Mouse (Mus musculus) embryonic facial prominence, embryonic 11.5 days (tissue): ENCODE measurements around the gene Atp1b3. TPM values are rescaled to one million over a fixed set of nuclear protein-coding genes. Genes with fewer than 3 reads are reported as not detected.
A peak's percentile ranks its signal among the peaks of the same experiment; 100 is the strongest.
"Not testable (repeated sequence)": the region's sequence is repeated elsewhere in the genome, so short reads cannot be mapped to it uniquely, and the experiment has no call there.

Source experiments
- ATAC-seq: fragments of 200-750 bp; cut with Nextera tagmentation; replicated peaks from 2 replicates; pipeline ENCODE4 v1.8.0; 2017; ENCODE audit warnings: low read depth; ENCODE audit not compliant: insufficient number of reproducible peaks, low FRiP score, low TSS enrichment
- DNase-seq: peaks from one replicate; pipeline ENCODE4 v3.0.0-alpha.2; 2015; ENCODE audit warnings: low spot score
- H3K27ac ChIP-seq: fragments of 300-500 bp; sonication (generic); replicated peaks from 2 replicates; pipeline ENCODE4 v1.5.1; 2014; ENCODE audit warnings: mild to moderate bottlenecking, low read depth, low read length, control low read depth
- H3K27me3 ChIP-seq: fragments of 300-500 bp; sonication (generic); 2 replicates; pipeline ENCODE4 v1.6.1; 2014; ENCODE audit warnings: mild to moderate bottlenecking, low read length, moderate library complexity, mixed read lengths; ENCODE audit not compliant: control insufficient read depth, insufficient read depth
- H3K36me3 ChIP-seq: fragments of 300-500 bp; sonication (generic); replicated peaks from 2 replicates; pipeline ENCODE4 v1.6.1; 2014; ENCODE audit warnings: low read depth, mild to moderate bottlenecking, low read length, moderate library complexity, mixed read lengths; ENCODE audit not compliant: control insufficient read depth, insufficient read depth
- H3K4me1 ChIP-seq: fragments of 300-500 bp; sonication (generic); 2 replicates; pipeline ENCODE4 v1.6.1; 2014; ENCODE audit warnings: low read length, mixed read lengths; ENCODE audit not compliant: control insufficient read depth, insufficient read depth
- H3K4me2 ChIP-seq: fragments of 300-500 bp; sonication (generic); 2 replicates; pipeline ENCODE4 v1.6.1; 2014; ENCODE audit warnings: low read depth, mild to moderate bottlenecking, control low read depth, low read length, moderate library complexity
- H3K4me3 ChIP-seq: fragments of 300-500 bp; sonication (generic); 2 replicates; pipeline ENCODE4 v1.5.1; 2014; ENCODE audit warnings: low read depth, low read length, control low read depth
- H3K9ac ChIP-seq: fragments of 300-500 bp; sonication (generic); replicated peaks from 2 replicates; pipeline ENCODE4 v1.6.1; 2014; ENCODE audit warnings: mild to moderate bottlenecking, control low read depth, low read length
- H3K9me3 ChIP-seq: fragments of 300-500 bp; sonication (generic); replicated peaks from 2 replicates; pipeline ENCODE4 v1.6.1; 2016; ENCODE audit warnings: mild to moderate bottlenecking, low read length, inconsistent platforms, mixed read lengths; ENCODE audit not compliant: control insufficient read depth
- WGBS: fragments of 180-500 bp; shearing (Covaris S2); extraction: QIAGEN DNeasy Blood & Tissue Kit; methylation state at CpG from one replicate; pipeline ENCODE4 v1.1.7; 2014; 5-methylcytosine and 5-hydroxymethylcytosine counted together
- polyA plus RNA-seq: library from polyadenylated mRNA; unstranded; fragments of >200 nt; fragmentation: Nextera tagmentation; extraction: Ambion mirVana; gene quantifications from 2 replicates; pipeline ENCODE4 v1.2.1, GENCODE M21; 2014

Atp1b3 gene
- polyA plus RNA-seq, 1 experiment from 2014 or later: 171 TPM

DNA sequence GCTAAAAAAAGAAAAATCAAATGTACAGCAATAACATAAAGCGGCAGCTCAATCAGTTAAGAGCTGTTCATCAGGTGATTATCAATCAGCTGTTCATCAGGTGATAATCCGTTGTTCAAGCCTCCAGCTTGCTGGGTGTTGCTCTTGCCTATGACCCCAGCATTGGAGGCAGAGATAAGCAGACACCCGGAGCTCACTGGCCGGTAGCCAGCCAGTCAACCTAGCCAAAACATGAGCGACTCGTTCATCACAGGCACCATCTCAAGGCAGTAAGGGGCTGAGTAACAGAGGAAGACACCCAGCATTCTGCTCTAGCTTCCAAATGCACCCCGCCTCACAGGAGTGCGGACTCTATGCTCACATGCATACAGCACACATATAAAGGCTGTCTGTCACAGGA, 10.4 kb downstream of the Atp1b3 start:
- Histone ChIP-seq H3K9me3 (no peaks in the 10 kb centered on the region), H3K4me2 (no peak overlapping the region), H3K27ac (no peak overlapping the region), H3K36me3 (no peaks in the 10 kb centered on the region), H3K9ac (no peak overlapping the region), H3K27me3 (no peaks in the 10 kb centered on the region), H3K4me1 (no peaks in the 10 kb centered on the region), H3K4me3 (no peak overlapping the region)
- WGBS: 71% methylated on average over 8 of the region's 8 CpGs
- ATAC-seq: no peak
- no peak for DNase-seq

- Histone ChIP-seq H3K4me3 (no peak overlapping the region), H3K27me3 (no peaks in the 10 kb centered on the region), H3K9ac (no peak overlapping the region), H3K4me2 (no peak overlapping the region), H3K4me1 (no peaks in the 10 kb centered on the region), H3K9me3 (no peaks in the 10 kb centered on the region), H3K36me3 (no peaks in the 10 kb centered on the region), H3K27ac (no peak overlapping the region)
- WGBS: 81% methylated on average over 12 of the region's 12 CpGs
- no peak for ATAC-seq
- no peak for DNase-seq
Measured at GRCm38 (mm10) chr9:96353121-96353769, 11.0 kb downstream of the Atp1b3 start.

GRCm38 (mm10) chr9:96351771-96352170, 12.5 kb downstream of the Atp1b3 start:
- H3K4me2 ChIP-seq, H3K4me3 ChIP-seq, H3K27me3 ChIP-seq, H3K9ac ChIP-seq, H3K4me1 ChIP-seq, H3K9me3 ChIP-seq, DNase-seq, H3K27ac ChIP-seq, ATAC-seq, H3K36me3 ChIP-seq: not testable (repeated sequence)
- 94% methylated on average over 6 of the region's 6 CpGs for WGBS

- Histone ChIP-seq H3K36me3 (no peaks in the 10 kb centered on the region), H3K27ac (no peak overlapping the region), H3K27me3 (no peaks in the 10 kb centered on the region), H3K4me2 (no peak overlapping the region), H3K9me3 (no peaks in the 10 kb centered on the region), H3K4me3 (no peak overlapping the region), H3K4me1 (no peaks in the 10 kb centered on the region), H3K9ac (no peak overlapping the region)
- no peak for DNase-seq
- no peak for ATAC-seq
- 67% methylated on average over 3 of the region's 3 CpGs for WGBS
Measured at GRCm38 (mm10) chr9:96350476-96350875, 13.8 kb downstream of the Atp1b3 start.

DNA sequence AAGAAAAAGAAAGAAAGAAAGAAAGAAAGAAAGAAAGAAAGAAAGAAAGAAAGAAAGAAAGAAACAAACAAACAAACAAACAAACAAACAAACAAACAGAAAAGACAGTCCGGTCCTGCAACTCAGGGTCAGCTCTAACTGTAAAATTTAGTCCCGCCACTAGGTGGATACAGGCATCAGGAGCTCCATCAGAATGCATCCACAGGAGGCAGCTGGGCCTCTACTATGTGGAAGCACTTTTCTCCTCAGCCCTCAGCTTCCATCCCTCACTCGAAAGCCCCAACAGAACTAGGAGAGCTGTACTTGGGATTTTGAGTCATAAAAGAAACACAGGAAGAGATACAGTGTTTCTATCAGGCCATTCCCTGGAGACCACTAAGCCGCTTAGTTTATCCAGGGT, 14.2 kb downstream of the Atp1b3 start:
- ATAC-seq (no peak; the same call in 1 of the 2 replicates), DNase-seq (peak; percentile 75)
- H3K4me2 ChIP-seq: no peak overlapping the region
- 35% methylated on average over 4 of the region's 4 CpGs for WGBS
- H3K27ac ChIP-seq: no peak overlapping the region
- no peaks in the 10 kb centered on the region for H3K27me3 ChIP-seq
- no peak overlapping the region for H3K4me3 ChIP-seq
- no peak overlapping the region for H3K9ac ChIP-seq
- no peaks in the 10 kb centered on the region for H3K36me3 ChIP-seq
- H3K9me3 ChIP-seq: no peaks in the 10 kb centered on the region
- no peaks in the 10 kb centered on the region for H3K4me1 ChIP-seq

DNA sequence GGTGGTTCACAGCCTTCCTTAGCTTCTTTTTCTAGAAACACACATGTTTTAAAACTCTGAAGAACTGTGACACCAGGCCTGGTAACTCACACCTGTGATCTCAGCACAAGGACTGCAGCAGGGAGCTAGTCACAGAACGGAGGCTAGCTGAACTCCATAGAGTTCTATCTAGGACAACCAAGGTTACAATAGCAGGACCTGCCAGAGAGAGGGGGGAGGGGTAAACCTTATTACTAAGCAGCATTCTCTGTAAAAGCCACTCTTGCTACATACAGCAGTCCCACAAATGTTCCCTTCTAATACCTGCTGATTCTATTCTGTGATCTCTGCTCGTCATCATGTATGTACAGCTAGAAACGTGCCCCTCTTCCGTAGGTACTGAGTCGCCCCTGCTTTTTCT, 15.4 kb downstream of the Atp1b3 start:
- DNase-seq (no peak), ATAC-seq (no peak)
- Histone ChIP-seq H3K36me3 (no peaks in the 10 kb centered on the region), H3K9ac (no peak overlapping the region), H3K27me3 (no peaks in the 10 kb centered on the region), H3K4me2 (no peak overlapping the region), H3K27ac (no peak overlapping the region), H3K4me1 (no peaks in the 10 kb centered on the region), H3K4me3 (no peak overlapping the region), H3K9me3 (no peaks in the 10 kb centered on the region)
- 88% methylated on average over 5 of the region's 5 CpGs for WGBS

DNA sequence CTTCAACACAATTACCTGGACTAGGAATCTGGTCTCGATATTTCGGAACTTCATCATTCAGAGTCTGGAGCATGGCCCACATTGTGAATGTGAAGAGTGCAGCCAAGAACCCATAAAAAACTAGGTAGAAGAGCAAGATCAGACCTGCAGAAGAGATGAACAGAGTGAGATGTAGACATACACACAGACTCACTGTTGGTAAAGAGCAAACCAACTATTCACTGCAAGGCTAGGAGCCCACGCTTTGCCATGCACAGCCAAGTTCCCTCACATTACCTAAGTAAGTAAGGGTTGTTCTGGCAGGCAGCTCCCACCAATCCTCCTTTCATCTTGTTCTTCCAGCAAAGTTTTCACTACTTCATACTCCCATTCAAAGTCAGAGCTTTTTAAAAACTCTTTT, 18.5 kb downstream of the Atp1b3 start:
- H3K9me3 ChIP-seq: no peaks in the 10 kb centered on the region
- no peaks in the 10 kb centered on the region for H3K4me1 ChIP-seq
- H3K4me2 ChIP-seq: no peak overlapping the region
- WGBS: 100% methylated on average over 3 of the region's 3 CpGs
- H3K27ac ChIP-seq: no peak overlapping the region
- ATAC-seq (no peak), DNase-seq (no peak)
- H3K27me3 ChIP-seq: no peaks in the 10 kb centered on the region
- no peak overlapping the region for H3K9ac ChIP-seq
- H3K4me3 ChIP-seq: no peak overlapping the region
- H3K36me3 ChIP-seq: no peaks in the 10 kb centered on the region

DNA sequence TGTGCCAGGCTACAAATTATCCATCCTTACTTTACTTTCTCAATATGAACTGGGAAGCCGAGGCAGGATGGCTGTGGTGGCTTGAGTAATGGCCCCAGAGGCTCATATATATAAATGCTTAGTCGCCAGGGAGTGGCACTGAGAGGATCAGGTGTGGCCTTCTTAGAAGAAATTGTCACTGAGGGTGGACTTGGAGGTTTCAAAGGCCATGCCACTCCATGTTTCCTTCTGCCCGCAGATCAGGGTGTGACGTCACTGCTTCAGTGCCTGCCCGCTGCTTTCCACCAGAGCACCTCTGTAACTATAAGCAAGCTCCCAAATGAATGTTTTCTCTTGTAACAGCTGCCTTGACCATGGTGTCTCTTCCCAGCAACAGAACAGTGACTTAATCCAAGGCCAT, 33.1 kb downstream of the Atp1b3 start:
- Histone ChIP-seq H3K9me3 (no peaks in the 10 kb centered on the region), H3K4me2 (no peak overlapping the region), H3K4me1 (no peaks in the 10 kb centered on the region), H3K27ac (no peak overlapping the region), H3K9ac (no peak overlapping the region), H3K36me3 (peaks cover 3% of the 10 kb centered on the region), H3K27me3 (no peaks in the 10 kb centered on the region), H3K4me3 (no peak overlapping the region)
- WGBS: 90% methylated on average over 5 of the region's 5 CpGs
- DNase-seq: no peak
- no peak for ATAC-seq
